Mouse (Mus musculus): Measurements from ENCODE around the gene 4931406P16Rik.

- TF ChIP-seq CTCF (IDR thresholded peaks at IDR 0.05; ENCODE audit: extremely low read depth, insufficient read depth, low read length) = no peak
- peak; percentile 61; the same call in 1 of the 2 replicates for TF ChIP-seq POLR2A (IDR thresholded peaks at IDR 0.05; ENCODE audit: extremely low read depth, insufficient read depth, low read length)
Measured at GRCm38 (mm10) chr7:34233909-34234609, 79.3 kb downstream of the 4931406P16Rik start.
